Mouse (Mus musculus) embryonic facial prominence, embryonic 11.5 days (tissue): ENCODE results near the gene Zswim9. TPM values are rescaled to one million over a fixed set of nuclear protein-coding genes. Genes with fewer than 3 reads are reported as not detected.
A peak's percentile ranks its signal among the peaks of the same experiment; 100 is the strongest.
"Not testable (repeated sequence)": the region's sequence is repeated elsewhere in the genome, so short reads cannot be mapped to it uniquely, and the experiment has no call there.

ENCODE experiments used
- ATAC-seq: fragments of 200-750 bp; cut with Nextera tagmentation; replicated peaks from 2 replicates; pipeline ENCODE4 v1.8.0; 2017; ENCODE audit warnings: low read depth; ENCODE audit not compliant: insufficient number of reproducible peaks, low FRiP score, low TSS enrichment
- DNase-seq: peaks from one replicate; pipeline ENCODE4 v3.0.0-alpha.2; 2015; ENCODE audit warnings: low spot score
- H3K27ac ChIP-seq: fragments of 300-500 bp; sonication (generic); replicated peaks from 2 replicates; pipeline ENCODE4 v1.5.1; 2014; ENCODE audit warnings: mild to moderate bottlenecking, low read depth, low read length, control low read depth
- H3K27me3 ChIP-seq: fragments of 300-500 bp; sonication (generic); 2 replicates; pipeline ENCODE4 v1.6.1; 2014; ENCODE audit warnings: mild to moderate bottlenecking, low read length, moderate library complexity, mixed read lengths; ENCODE audit not compliant: control insufficient read depth, insufficient read depth
- H3K36me3 ChIP-seq: fragments of 300-500 bp; sonication (generic); replicated peaks from 2 replicates; pipeline ENCODE4 v1.6.1; 2014; ENCODE audit warnings: low read depth, mild to moderate bottlenecking, low read length, moderate library complexity, mixed read lengths; ENCODE audit not compliant: control insufficient read depth, insufficient read depth
- H3K4me1 ChIP-seq: fragments of 300-500 bp; sonication (generic); 2 replicates; pipeline ENCODE4 v1.6.1; 2014; ENCODE audit warnings: low read length, mixed read lengths; ENCODE audit not compliant: control insufficient read depth, insufficient read depth
- H3K4me2 ChIP-seq: fragments of 300-500 bp; sonication (generic); 2 replicates; pipeline ENCODE4 v1.6.1; 2014; ENCODE audit warnings: low read depth, mild to moderate bottlenecking, control low read depth, low read length, moderate library complexity
- H3K4me3 ChIP-seq: fragments of 300-500 bp; sonication (generic); 2 replicates; pipeline ENCODE4 v1.5.1; 2014; ENCODE audit warnings: low read depth, low read length, control low read depth
- H3K9ac ChIP-seq: fragments of 300-500 bp; sonication (generic); replicated peaks from 2 replicates; pipeline ENCODE4 v1.6.1; 2014; ENCODE audit warnings: mild to moderate bottlenecking, control low read depth, low read length
- H3K9me3 ChIP-seq: fragments of 300-500 bp; sonication (generic); replicated peaks from 2 replicates; pipeline ENCODE4 v1.6.1; 2016; ENCODE audit warnings: mild to moderate bottlenecking, low read length, inconsistent platforms, mixed read lengths; ENCODE audit not compliant: control insufficient read depth
- WGBS: fragments of 180-500 bp; shearing (Covaris S2); extraction: QIAGEN DNeasy Blood & Tissue Kit; methylation state at CpG from one replicate; pipeline ENCODE4 v1.1.7; 2014; 5-methylcytosine and 5-hydroxymethylcytosine counted together
- polyA plus RNA-seq: library from polyadenylated mRNA; unstranded; fragments of >200 nt; fragmentation: Nextera tagmentation; extraction: Ambion mirVana; gene quantifications from 2 replicates; pipeline ENCODE4 v1.2.1, GENCODE M21; 2014

Zswim9 gene
- polyA plus RNA-seq, 1 experiment from 2014 or later = 5.0 TPM

DNA sequence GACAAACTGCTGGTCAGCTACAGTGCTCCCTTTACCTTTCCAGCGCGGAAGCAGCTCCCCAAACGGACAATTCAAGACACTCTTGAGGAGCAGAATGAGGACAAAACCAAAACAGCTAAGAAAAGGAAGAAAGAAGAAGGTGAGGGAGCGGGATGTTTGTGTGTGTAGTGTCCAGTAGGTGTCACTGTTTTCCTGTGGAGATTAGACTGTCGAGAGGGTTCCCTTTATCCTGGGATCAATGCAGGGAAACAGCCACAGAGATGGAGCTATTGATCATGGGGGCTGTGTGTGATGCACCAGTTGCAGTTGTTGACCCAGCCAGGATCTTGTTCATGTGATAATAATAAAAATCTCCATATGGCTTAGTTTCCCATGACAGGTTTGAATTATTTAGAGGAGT, 10.1 kb upstream of the Zswim9 start:
- peaks cover 7% of the 10 kb centered on the region for H3K36me3 ChIP-seq
- ATAC-seq (peak; percentile 65; the same call in 1 of the 2 replicates), DNase-seq (peak; percentile 59)

DNA sequence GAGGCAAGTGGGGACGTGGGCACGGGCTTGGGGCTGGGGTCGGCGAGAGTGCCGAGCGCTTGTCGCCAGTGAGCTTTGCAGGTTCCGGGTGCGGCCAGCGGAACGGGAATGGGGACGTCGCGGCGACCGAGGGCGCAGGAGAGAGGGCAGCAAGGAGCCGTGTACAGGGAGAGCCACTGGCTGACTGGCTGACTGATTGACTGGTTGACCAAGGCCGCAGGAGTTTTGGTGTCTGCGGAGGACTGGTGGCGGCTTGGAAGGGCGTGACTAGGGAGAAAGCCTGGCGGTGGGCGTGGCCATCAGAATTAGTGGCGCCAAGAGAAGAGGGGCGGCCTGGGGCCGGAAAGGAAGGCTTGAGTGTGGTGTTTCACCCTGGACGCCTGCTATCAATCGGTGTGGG, 436 bp upstream of the Zswim9 start:
- not testable (repeated sequence) for H3K36me3 ChIP-seq, H3K9ac ChIP-seq, H3K4me2 ChIP-seq, H3K4me1 ChIP-seq, H3K27me3 ChIP-seq, H3K27ac ChIP-seq, DNase-seq, H3K9me3 ChIP-seq
- WGBS = 0% methylated on average over 11 of the region's 29 CpGs
- peak; percentile 78 for ATAC-seq
- H3K4me3 ChIP-seq = peak overlapping the region; percentile 57

More for the DNA sequence above, 10.1 kb upstream of the Zswim9 start:
- Histone ChIP-seq H3K4me2 (no peak overlapping the region), H3K27ac (no peak overlapping the region), H3K4me3 (no peak overlapping the region), H3K4me1 (no peaks in the 10 kb centered on the region), H3K9me3 (no peaks in the 10 kb centered on the region), H3K27me3 (no peaks in the 10 kb centered on the region), H3K9ac (no peak overlapping the region)
- WGBS = 52% methylated on average over 5 of the region's 5 CpGs

DNA sequence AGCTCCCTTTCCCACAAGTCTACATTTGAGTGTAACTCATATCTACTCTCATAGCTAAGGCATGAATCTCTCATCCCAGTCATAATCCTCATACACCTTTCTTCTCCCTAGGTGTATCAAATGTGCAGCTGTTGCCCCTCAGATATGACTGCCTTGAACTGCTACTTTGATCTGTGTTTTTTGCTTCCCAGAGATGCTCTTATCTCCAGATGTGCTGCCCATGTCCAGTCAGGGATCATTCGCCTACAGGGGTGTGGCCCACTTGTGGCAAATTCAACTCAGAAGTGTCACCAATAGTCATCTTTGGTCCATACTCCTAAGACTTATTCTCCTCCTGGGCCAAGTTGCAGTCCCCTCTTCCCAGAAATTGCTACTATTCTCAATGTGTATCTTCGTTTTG, 688 bp downstream of the Zswim9 start:
- H3K4me1 ChIP-seq = no peaks in the 10 kb centered on the region
- H3K9me3 ChIP-seq = no peaks in the 10 kb centered on the region
- H3K27ac ChIP-seq = no peak overlapping the region
- H3K9ac ChIP-seq = peak overlapping the region; percentile 76
- no peak for DNase-seq
- H3K27me3 ChIP-seq = no peaks in the 10 kb centered on the region
- 32% methylated on average over 2 of the region's 2 CpGs for WGBS
- H3K36me3 ChIP-seq = peaks cover 3% of the 10 kb centered on the region
- H3K4me2 ChIP-seq = peak overlapping the region; percentile 46
- H3K4me3 ChIP-seq = peak overlapping the region; percentile 57
- ATAC-seq = no peak

DNA sequence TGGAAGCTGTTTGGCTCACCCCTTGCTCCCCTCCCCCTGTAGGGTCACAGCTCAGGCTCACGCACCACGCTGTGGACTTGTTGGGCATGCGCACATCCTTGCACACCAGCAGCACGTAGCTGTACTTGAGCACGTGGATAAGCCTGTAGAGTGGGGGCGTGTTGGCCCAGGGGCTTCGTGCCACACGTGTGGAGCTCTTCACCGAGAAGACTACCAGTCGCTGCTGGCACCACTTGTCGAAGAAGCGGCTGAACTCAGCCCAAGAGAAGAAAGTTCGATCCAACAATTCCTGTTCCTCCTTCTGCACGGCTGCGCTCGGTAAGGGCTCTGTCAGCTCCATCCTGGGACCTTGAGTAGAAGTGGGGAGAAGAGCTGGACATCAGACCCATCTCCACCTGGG, 1.4 kb downstream of the Zswim9 start, which contains the start of gene Lig1:
Lig1 (plus strand) TSS at position 203 of the 400 bp plus-strand sequence.
- 97% methylated on average over 16 of the region's 16 CpGs for WGBS

DNA sequence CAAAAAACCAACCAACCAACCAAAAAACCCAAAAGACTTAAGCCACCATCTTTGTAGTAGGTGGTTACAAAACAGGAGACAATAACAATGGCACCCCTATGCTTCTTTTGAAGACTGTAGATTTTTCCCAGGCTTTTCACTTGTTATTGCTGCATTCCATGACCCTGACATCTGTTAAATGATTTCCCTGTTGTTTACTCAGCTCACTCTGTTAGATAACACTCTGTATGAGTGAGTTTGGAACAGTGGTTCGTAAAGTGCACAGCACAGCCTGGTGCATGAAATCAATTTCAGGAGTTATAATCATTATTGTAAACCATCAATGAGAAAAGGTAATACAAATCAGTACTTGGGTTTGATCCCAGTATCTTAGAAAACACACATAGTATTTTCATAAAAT, 6.8 kb downstream of the Zswim9 start:
- WGBS = 93% methylated on average over 1 of the region's 1 CpGs
- H3K27ac ChIP-seq = no peak overlapping the region
- H3K4me2 ChIP-seq = no peak overlapping the region
- no peaks in the 10 kb centered on the region for H3K27me3 ChIP-seq
- H3K4me3 ChIP-seq = no peak overlapping the region
- DNase-seq = no peak
- no peaks in the 10 kb centered on the region for H3K9me3 ChIP-seq
- no peak for ATAC-seq
- no peak overlapping the region for H3K9ac ChIP-seq
- no peaks in the 10 kb centered on the region for H3K4me1 ChIP-seq
- peaks cover 3% of the 10 kb centered on the region for H3K36me3 ChIP-seq

More for the DNA sequence above, 1.4 kb downstream of the Zswim9 start, which contains the start of gene Lig1:
- Histone ChIP-seq H3K4me3 (peak within 1 kb of the TSS; percentile 57), H3K4me2 (peak within 1 kb of the TSS; percentile 46), H3K36me3 (peaks cover 3% of the 10 kb centered on the region), H3K9ac (peak within 1 kb of the TSS; percentile 76), H3K27me3 (no peaks in the 10 kb centered on the region), H3K9me3 (no peaks in the 10 kb centered on the region), H3K4me1 (no peaks in the 10 kb centered on the region), H3K27ac (peak within 1 kb of the TSS; percentile 83; the same call in 1 of the 2 replicates)
- ATAC-seq = no peak
- DNase-seq = no peak

DNA sequence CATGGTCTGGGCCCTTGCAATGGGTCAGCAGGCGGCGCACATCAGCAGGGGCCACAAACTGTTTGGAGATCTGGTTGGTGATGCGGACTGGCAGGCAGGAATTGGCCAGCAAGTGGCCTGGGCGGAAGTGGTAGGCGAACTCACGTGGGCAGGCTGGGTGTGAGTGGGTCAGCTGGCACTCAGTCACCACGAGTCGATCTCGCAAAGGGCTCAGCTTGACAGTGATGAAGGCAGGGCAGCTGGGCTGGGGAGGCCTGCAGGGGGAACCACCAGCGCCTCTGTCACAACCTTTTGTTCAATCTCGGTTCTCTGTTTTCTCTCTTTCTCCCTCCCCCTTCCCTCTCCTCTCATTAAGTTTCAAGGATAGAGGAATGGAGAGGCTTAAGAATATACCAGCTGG, 9.1 kb downstream of the Zswim9 start:
- DNase-seq (no peak), ATAC-seq (no peak)
- Histone ChIP-seq H3K4me3 (no peak overlapping the region), H3K4me2 (no peak overlapping the region), H3K9ac (no peak overlapping the region), H3K4me1 (no peaks in the 10 kb centered on the region), H3K27me3 (no peaks in the 10 kb centered on the region), H3K36me3 (no peaks in the 10 kb centered on the region; the same call in 1 of the 2 replicates), H3K27ac (no peak overlapping the region), H3K9me3 (no peaks in the 10 kb centered on the region)
- 84% methylated on average over 11 of the region's 11 CpGs for WGBS

DNA sequence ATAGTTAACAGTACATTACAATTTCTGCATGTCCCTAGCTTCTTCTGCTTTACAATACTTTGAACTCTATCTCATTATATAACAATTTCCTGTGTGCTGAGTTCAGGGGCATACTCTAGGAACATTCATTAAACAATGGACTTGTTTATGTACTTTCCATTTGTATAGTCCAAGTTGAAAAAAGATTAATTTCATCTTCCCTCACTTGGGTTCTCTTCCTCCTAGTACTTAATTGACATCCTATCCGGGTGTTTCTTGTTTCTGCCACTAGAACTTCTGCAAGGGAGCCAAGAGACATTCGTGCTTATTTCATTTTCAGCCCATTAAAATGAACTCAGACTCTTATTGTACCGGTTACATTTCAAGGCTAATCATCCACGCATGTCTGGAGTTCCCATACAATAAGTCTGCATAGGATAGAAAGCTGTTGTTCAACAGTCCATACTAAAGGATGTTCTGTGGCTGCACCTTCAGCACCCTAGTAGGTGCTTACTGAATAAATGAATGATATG, 9.7 kb downstream of the Zswim9 start:
- no peak overlapping the region for H3K4me3 ChIP-seq
- no peaks in the 10 kb centered on the region for H3K27me3 ChIP-seq
- ATAC-seq = no peak
- WGBS = 94% methylated on average over 4 of the region's 4 CpGs
- no peaks in the 10 kb centered on the region for H3K4me1 ChIP-seq
- no peaks in the 10 kb centered on the region for H3K36me3 ChIP-seq
- no peaks in the 10 kb centered on the region for H3K9me3 ChIP-seq
- no peak overlapping the region for H3K27ac ChIP-seq
- DNase-seq = no peak
- no peak overlapping the region for H3K4me2 ChIP-seq
- H3K9ac ChIP-seq = no peak overlapping the region

DNA sequence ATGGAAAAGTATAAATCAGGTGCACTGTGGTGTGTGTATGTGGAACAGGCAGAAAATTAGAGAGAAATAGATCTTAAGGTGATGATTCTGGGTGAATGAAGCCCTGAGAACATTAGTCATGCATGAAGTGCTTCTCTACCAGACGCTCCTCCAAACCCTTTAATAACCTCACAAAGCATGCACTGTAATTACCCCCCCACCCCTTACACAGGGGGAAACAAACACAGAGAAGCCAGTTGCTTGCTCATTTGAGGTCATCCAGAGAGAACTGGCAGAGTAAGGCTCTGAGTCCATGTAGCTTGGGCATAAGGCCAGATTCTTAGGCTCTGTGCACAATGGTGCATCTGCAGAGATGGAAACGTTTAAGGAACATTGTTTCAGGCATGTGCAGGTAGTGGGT, 14.1 kb downstream of the Zswim9 start:
- no peaks in the 10 kb centered on the region for H3K27me3 ChIP-seq
- no peak overlapping the region for H3K27ac ChIP-seq
- 79% methylated on average over 2 of the region's 2 CpGs for WGBS
- H3K9ac ChIP-seq = no peak overlapping the region
- ATAC-seq (no peak), DNase-seq (no peak)
- H3K4me3 ChIP-seq = no peak overlapping the region
- H3K36me3 ChIP-seq = no peaks in the 10 kb centered on the region
- no peaks in the 10 kb centered on the region for H3K9me3 ChIP-seq
- no peaks in the 10 kb centered on the region for H3K4me1 ChIP-seq
- H3K4me2 ChIP-seq = no peak overlapping the region
